Mouse (Mus musculus) heart, embryonic 13.5 days (tissue): ENCODE results near the gene Vmn2r98. TPM values are rescaled to one million over a fixed set of nuclear protein-coding genes. Genes with fewer than 3 reads are reported as not detected.
"Not testable (repeated sequence)": the region's sequence is repeated elsewhere in the genome, so short reads cannot be mapped to it uniquely, and the experiment has no call there.

Source experiments
- ATAC-seq: fragments of 200-750 bp; cut with Nextera tagmentation; 2 replicates; pipeline ENCODE4 v1.8.0; 2017; ENCODE audit warnings: moderate TSS enrichment; ENCODE audit not compliant: insufficient number of reproducible peaks, low FRiP score, low TSS enrichment; ENCODE audit errors: extremely low read depth
- H3K27ac ChIP-seq: fragments of 300-500 bp; sonication (generic); replicated peaks from 2 replicates; pipeline ENCODE4 v1.5.1; 2015; ENCODE audit warnings: moderate library complexity, mild to moderate bottlenecking, inconsistent platforms
- H3K27me3 ChIP-seq: fragments of 300-500 bp; sonication (generic); replicated peaks from 2 replicates; pipeline ENCODE4 v1.6.1; 2015; ENCODE audit warnings: mild to moderate bottlenecking, inconsistent platforms
- H3K36me3 ChIP-seq: fragments of 300-500 bp; sonication (generic); 2 replicates; pipeline ENCODE4 v1.6.1; 2015; ENCODE audit warnings: mild to moderate bottlenecking, inconsistent platforms
- H3K4me1 ChIP-seq: fragments of 300-500 bp; sonication (generic); 2 replicates; pipeline ENCODE4 v1.6.1; 2015; ENCODE audit warnings: inconsistent platforms
- H3K4me2 ChIP-seq: fragments of 300-500 bp; sonication (generic); 2 replicates; pipeline ENCODE4 v1.6.1; 2015; ENCODE audit warnings: inconsistent platforms, mild to moderate bottlenecking, moderate library complexity
- H3K4me3 ChIP-seq: fragments of 300-500 bp; sonication (generic); 2 replicates; pipeline ENCODE4 v1.5.1; 2015; ENCODE audit warnings: moderate library complexity, mild to moderate bottlenecking, inconsistent platforms
- H3K9ac ChIP-seq: fragments of 300-500 bp; sonication (generic); 2 replicates; pipeline ENCODE4 v1.6.1; 2015; ENCODE audit warnings: inconsistent platforms, mild to moderate bottlenecking, moderate library complexity
- H3K9me3 ChIP-seq: fragments of 300-500 bp; sonication (generic); 2 replicates; pipeline ENCODE4 v1.6.1; 2016; ENCODE audit warnings: inconsistent platforms
- WGBS: fragments of 180-500 bp; shearing (Covaris S2); methylation state at CpG from one replicate; pipeline ENCODE4 v1.1.7; 2015; ENCODE audit warnings: mixed read lengths; 5-methylcytosine and 5-hydroxymethylcytosine counted together
- polyA plus RNA-seq: library from polyadenylated mRNA; unstranded; fragments of >200 nt; fragmentation: Nextera tagmentation; extraction: Ambion mirVana; gene quantifications from 2 replicates; pipeline ENCODE4 v1.2.1, GENCODE M21; 2015

Vmn2r98 gene
- polyA plus RNA-seq = not detected in 2 replicates

GRCm38 (mm10) chr17:19053160-19053559 is at the start of gene Vmn2r98:
TSS of gene Vmn2r98 (plus strand) at chr17:19053460.
- ATAC-seq, H3K9ac ChIP-seq, H3K27me3 ChIP-seq, H3K4me1 ChIP-seq, H3K4me2 ChIP-seq, H3K9me3 ChIP-seq, H3K4me3 ChIP-seq, H3K27ac ChIP-seq, H3K36me3 ChIP-seq: not testable (repeated sequence)

- H3K4me3 ChIP-seq, H3K4me1 ChIP-seq, ATAC-seq, H3K4me2 ChIP-seq, H3K36me3 ChIP-seq, H3K27ac ChIP-seq, H3K9ac ChIP-seq, H3K27me3 ChIP-seq: not testable (repeated sequence)
- 49% methylated on average over 1 of the region's 1 CpGs for WGBS
- H3K9me3 ChIP-seq = peaks cover 35% of the 10 kb centered on the region
Observed at GRCm38 (mm10) chr17:19031441-19031840, 21.8 kb upstream of the Vmn2r98 start.

- H3K27me3 ChIP-seq = no peaks in the 10 kb centered on the region
- 49% methylated on average over 2 of the region's 2 CpGs for WGBS
- no peak overlapping the region for H3K9ac ChIP-seq
Observed at GRCm38 (mm10) chr17:19031962-19032361, 21.3 kb upstream of the Vmn2r98 start.

DNA sequence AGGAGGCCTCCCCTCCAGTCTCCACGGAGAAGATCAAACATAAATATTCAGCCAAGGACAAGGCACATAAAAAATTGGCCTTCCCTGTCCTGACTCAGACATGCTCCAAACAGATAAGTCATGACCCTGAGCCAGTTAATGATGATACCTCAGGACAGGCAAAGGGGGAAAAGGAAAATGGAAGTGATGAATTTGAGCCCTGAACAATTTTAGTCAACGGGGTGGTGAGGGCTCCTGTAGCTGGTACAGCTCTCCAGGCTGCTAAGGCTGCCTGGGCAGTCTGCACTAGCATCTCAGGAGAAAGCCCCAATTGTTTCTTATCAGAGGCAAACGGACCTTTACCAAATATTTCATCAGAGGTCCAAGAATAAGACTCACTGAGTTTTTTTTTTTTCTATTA is 20.5 kb upstream of the Vmn2r98 start:
- no peak for ATAC-seq
- WGBS = 58% methylated on average over 3 of the region's 3 CpGs
- Histone ChIP-seq H3K27me3 (no peaks in the 10 kb centered on the region), H3K36me3 (no peaks in the 10 kb centered on the region), H3K27ac (no peak overlapping the region), H3K4me2 (no peak overlapping the region), H3K4me1 (no peaks in the 10 kb centered on the region), H3K9ac (no peak overlapping the region), H3K9me3 (peaks cover 34% of the 10 kb centered on the region), H3K4me3 (no peak overlapping the region)

More at GRCm38 (mm10) chr17:19031962-19032361, 21.3 kb upstream of the Vmn2r98 start:
- no peak overlapping the region for H3K4me2 ChIP-seq
- H3K36me3 ChIP-seq = no peaks in the 10 kb centered on the region
- ATAC-seq = no peak
- H3K9me3 ChIP-seq = peaks cover 34% of the 10 kb centered on the region
- H3K27ac ChIP-seq = no peak overlapping the region
- H3K4me1 ChIP-seq = no peaks in the 10 kb centered on the region
- H3K4me3 ChIP-seq = no peak overlapping the region

Other genes with a start within 250 kb of the Vmn2r98 start
- gene Vmn2r97, start 139.2 kb upstream of the Vmn2r98 start, polyA plus RNA-seq = not detected in 2 replicates